Mouse (Mus musculus) stomach, embryonic 15.5 days (tissue): ENCODE results near the gene Pcdh8. TPM values are rescaled to one million over a fixed set of nuclear protein-coding genes. Genes with fewer than 3 reads are reported as not detected.
A peak's percentile ranks its signal among the peaks of the same experiment; 100 is the strongest.

Experiments
- ATAC-seq: fragments of 200-750 bp; cut with Nextera tagmentation; 2 replicates; pipeline ENCODE4 v1.8.0; 2017; ENCODE audit warnings: low read depth, moderate number of reproducible peaks, moderate TSS enrichment; ENCODE audit not compliant: insufficient read depth, low FRiP score
- H3K27ac ChIP-seq: fragments of 300-500 bp; sonication (generic); 2 replicates; pipeline ENCODE4 v1.5.1; 2015; ENCODE audit warnings: mild to moderate bottlenecking, inconsistent platforms
- H3K27me3 ChIP-seq: fragments of 300-500 bp; sonication (generic); replicated peaks from 2 replicates; pipeline ENCODE4 v1.6.1; 2015; ENCODE audit warnings: inconsistent platforms
- H3K36me3 ChIP-seq: fragments of 300-500 bp; sonication (generic); 2 replicates; pipeline ENCODE4 v1.6.1; 2015; ENCODE audit warnings: inconsistent platforms
- H3K4me1 ChIP-seq: fragments of 300-500 bp; sonication (generic); 2 replicates; pipeline ENCODE4 v1.6.1; 2015; ENCODE audit warnings: inconsistent platforms
- H3K4me2 ChIP-seq: fragments of 300-500 bp; sonication (generic); 2 replicates; pipeline ENCODE4 v1.6.1; 2015; ENCODE audit warnings: mild to moderate bottlenecking, inconsistent platforms
- H3K4me3 ChIP-seq: fragments of 300-500 bp; sonication (generic); replicated peaks from 2 replicates; pipeline ENCODE4 v1.5.1; 2015; ENCODE audit warnings: inconsistent platforms
- H3K9ac ChIP-seq: fragments of 300-500 bp; sonication (generic); 2 replicates; pipeline ENCODE4 v1.6.1; 2015; ENCODE audit warnings: inconsistent platforms
- H3K9me3 ChIP-seq: fragments of 300-500 bp; sonication (generic); 2 replicates; pipeline ENCODE4 v1.6.1; 2016; ENCODE audit warnings: inconsistent platforms
- WGBS: fragments of 180-500 bp; shearing (Covaris S2); methylation state at CpG from one replicate; pipeline ENCODE4 v1.1.7; 2015; 5-methylcytosine and 5-hydroxymethylcytosine counted together
- microRNA counts: library from miRNA; unstranded; fragments of <30 nt; microRNA quantifications from one replicate; lab custom pipeline; 2016
- microRNA-seq: library from miRNA; unstranded; fragments of <30 nt; microRNA quantifications from one replicate; pipeline ENCODE4, GENCODE M21; 2016
- polyA plus RNA-seq: library from polyadenylated mRNA; unstranded; fragments of >200 nt; fragmentation: Nextera tagmentation; extraction: Ambion mirVana; gene quantifications from 2 replicates; pipeline ENCODE4 v1.2.1, GENCODE M21; 2015

The Pcdh8 gene
- polyA plus RNA-seq, 1 experiment from 2014 or later: 1.0 TPM

GRCm38 (mm10) chr14:79738441-79738840 lies 32.7 kb downstream of the Pcdh8 start:
- Histone ChIP-seq H3K36me3 (no peaks in the 10 kb centered on the region), H3K9ac (no peak overlapping the region), H3K4me3 (no peak overlapping the region), H3K9me3 (no peaks in the 10 kb centered on the region), H3K27me3 (no peaks in the 10 kb centered on the region), H3K4me1 (no peaks in the 10 kb centered on the region), H3K4me2 (no peak overlapping the region), H3K27ac (no peak overlapping the region)
- peak; percentile 43; the same call in 1 of the 2 replicates for ATAC-seq
- WGBS: 54% methylated on average over 9 of the region's 9 CpGs

GRCm38 (mm10) chr14:79737642-79738379 lies 33.3 kb downstream of the Pcdh8 start:
- 53% methylated on average over 9 of the region's 9 CpGs for WGBS
- Histone ChIP-seq H3K27ac (no peak overlapping the region), H3K4me1 (no peaks in the 10 kb centered on the region), H3K4me3 (no peak overlapping the region), H3K9ac (no peak overlapping the region), H3K27me3 (no peaks in the 10 kb centered on the region), H3K36me3 (no peaks in the 10 kb centered on the region), H3K4me2 (no peak overlapping the region), H3K9me3 (no peaks in the 10 kb centered on the region)
- no peak for ATAC-seq

- no peaks in the 10 kb centered on the region for H3K27me3 ChIP-seq
- no peak overlapping the region for H3K4me3 ChIP-seq
- H3K9ac ChIP-seq: no peak overlapping the region
Measured at GRCm38 (mm10) chr14:79736781-79737180, 34.3 kb downstream of the Pcdh8 start.

DNA sequence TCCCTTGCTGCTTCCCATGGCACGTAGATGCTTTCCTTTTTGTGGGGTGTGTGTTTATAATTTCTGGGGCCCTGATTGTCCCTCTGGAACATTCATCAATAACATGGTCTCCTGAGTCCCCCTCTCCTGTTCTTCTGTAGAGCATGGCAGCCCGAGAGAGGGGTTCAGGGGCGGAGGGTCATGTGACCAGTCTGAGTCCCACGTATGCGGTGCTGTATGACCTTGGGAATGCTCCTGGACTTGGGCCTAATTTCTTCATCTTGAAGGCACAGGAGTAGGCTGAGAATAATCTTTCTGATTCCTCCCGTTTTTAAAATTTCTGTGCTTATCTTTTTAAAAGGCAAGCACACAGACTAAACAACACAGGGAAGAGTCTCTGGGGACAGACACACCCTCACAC lies 37.6 kb downstream of the Pcdh8 start:
- H3K9me3 ChIP-seq: no peaks in the 10 kb centered on the region
- no peaks in the 10 kb centered on the region for H3K4me1 ChIP-seq
- no peak overlapping the region for H3K27ac ChIP-seq
- no peak overlapping the region for H3K9ac ChIP-seq
- H3K4me2 ChIP-seq: no peak overlapping the region
- no peak for ATAC-seq
- no peaks in the 10 kb centered on the region for H3K36me3 ChIP-seq
- no peaks in the 10 kb centered on the region for H3K27me3 ChIP-seq
- H3K4me3 ChIP-seq: no peak overlapping the region
- 66% methylated on average over 6 of the region's 6 CpGs for WGBS

More at GRCm38 (mm10) chr14:79736781-79737180, 34.3 kb downstream of the Pcdh8 start:
- Histone ChIP-seq H3K4me2 (no peak overlapping the region), H3K9me3 (no peaks in the 10 kb centered on the region), H3K4me1 (no peaks in the 10 kb centered on the region), H3K27ac (no peak overlapping the region), H3K36me3 (no peaks in the 10 kb centered on the region)
- WGBS: 71% methylated on average over 6 of the region's 6 CpGs
- ATAC-seq: no peak

GRCm38 (mm10) chr14:79728811-79729210 lies 42.3 kb downstream of the Pcdh8 start:
- WGBS: 50% methylated on average over 6 of the region's 6 CpGs
- Histone ChIP-seq H3K4me3 (no peak overlapping the region), H3K36me3 (no peaks in the 10 kb centered on the region), H3K4me2 (no peak overlapping the region), H3K27me3 (no peaks in the 10 kb centered on the region), H3K9ac (no peak overlapping the region), H3K4me1 (no peaks in the 10 kb centered on the region), H3K27ac (no peak overlapping the region), H3K9me3 (no peaks in the 10 kb centered on the region)
- no peak for ATAC-seq

- no peak for ATAC-seq
- Histone ChIP-seq H3K9ac (no peak overlapping the region), H3K4me2 (no peak overlapping the region), H3K4me3 (no peak overlapping the region), H3K27me3 (no peaks in the 10 kb centered on the region), H3K27ac (no peak overlapping the region), H3K4me1 (no peaks in the 10 kb centered on the region), H3K36me3 (no peaks in the 10 kb centered on the region), H3K9me3 (no peaks in the 10 kb centered on the region)
- WGBS: 84% methylated on average over 18 of the region's 18 CpGs
Measured at GRCm38 (mm10) chr14:79724002-79724681, 47.0 kb downstream of the Pcdh8 start.

DNA sequence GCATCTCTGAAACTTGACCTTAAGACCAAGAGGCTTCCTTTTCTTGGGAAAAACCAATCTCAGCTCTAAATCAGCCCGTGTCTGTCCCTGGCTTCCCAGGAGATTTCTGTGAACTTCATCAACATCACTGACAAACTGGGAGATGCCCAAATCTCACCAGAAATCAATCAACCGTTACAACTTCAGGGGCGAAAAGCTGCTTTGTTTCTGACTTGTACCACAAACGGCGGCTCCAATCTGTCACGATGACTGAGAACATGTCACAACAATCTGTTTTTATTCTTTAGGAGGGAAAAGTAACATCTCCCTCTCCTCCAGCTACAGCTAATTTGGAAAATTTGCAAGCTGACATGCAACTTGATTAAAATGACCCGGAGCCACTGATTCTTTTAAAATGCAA lies 48.9 kb downstream of the Pcdh8 start:
- Histone ChIP-seq H3K4me2 (no peak overlapping the region), H3K27ac (no peak overlapping the region), H3K9ac (no peak overlapping the region), H3K4me1 (no peaks in the 10 kb centered on the region), H3K9me3 (no peaks in the 10 kb centered on the region), H3K36me3 (no peaks in the 10 kb centered on the region), H3K4me3 (no peak overlapping the region), H3K27me3 (no peaks in the 10 kb centered on the region)
- WGBS: 55% methylated on average over 7 of the region's 7 CpGs
- ATAC-seq: no peak

MicroRNA genes within 50 kb of the gene (microRNA counts, 519-probe panel; counts per million panel counts)
- 1,978 counts per million, percentile 22 among the panel's probes with 10 or more counts for microRNA mmu-miR-759 (lab: Ali Mortazavi, UCI)

Small RNA genes within 50 kb of the gene (microRNA-seq; reads per million reads assigned to microRNA genes)
- gene Mir759: not detected

Other genes starting within 250 kb of the Pcdh8 start
- 105 and 111 TPM in 2 replicates for gene Sugt1, start 183.6 kb downstream of the Pcdh8 start, polyA plus RNA-seq
- 1.9 and 2.3 TPM in 2 replicates for gene Cnmd, start 109.1 kb downstream of the Pcdh8 start, polyA plus RNA-seq
- 12.8 and 15.7 TPM in 2 replicates for gene Olfm4, start 212.8 kb upstream of the Pcdh8 start, polyA plus RNA-seq